Mouse (Mus musculus): ENCODE results near the gene 1810055G02Rik. TPM values are rescaled to one million over a fixed set of nuclear protein-coding genes. Genes with fewer than 3 reads are reported as not detected.

The 1810055G02Rik gene
- total and polyA plus RNA-seq, 2 experiments from 2014 or later: 29.4 to 31.8 TPM

DNA sequence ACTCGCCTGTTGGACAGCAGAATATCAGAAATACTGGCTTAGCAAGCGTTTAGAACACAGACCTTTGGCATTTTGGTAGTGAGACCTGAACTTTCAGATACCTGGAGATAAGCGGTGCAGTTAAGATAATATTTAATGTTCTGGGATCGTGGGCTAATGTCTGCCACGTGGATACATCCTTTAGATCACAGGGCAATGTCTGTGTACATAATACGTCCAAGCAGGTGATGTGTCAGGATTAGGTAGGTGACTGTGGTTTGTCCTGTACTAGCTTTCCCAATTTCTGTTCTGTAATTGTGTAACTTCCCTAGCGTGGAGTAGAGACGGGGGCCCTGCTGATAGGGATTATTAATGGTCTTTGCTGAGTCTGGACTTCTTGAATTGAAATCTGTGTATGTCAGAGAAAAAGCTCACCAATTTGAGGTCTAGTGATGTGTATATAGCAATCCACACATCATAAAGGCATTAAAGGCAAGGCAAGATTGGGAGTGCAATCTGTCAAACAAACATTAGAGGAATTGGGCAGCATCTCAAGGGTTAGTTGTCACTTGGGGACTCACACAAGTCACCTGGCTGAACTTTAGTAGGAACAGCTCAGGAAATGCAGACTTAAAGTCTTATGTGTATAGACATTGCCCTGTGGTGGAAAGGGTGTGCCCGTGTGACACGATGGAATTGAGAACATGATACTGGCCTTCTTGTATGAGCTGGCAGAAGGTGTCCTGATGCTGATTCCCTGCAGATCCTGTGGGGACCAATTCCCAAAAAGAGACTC lies 1.1 kb downstream of the 1810055G02Rik start:
- H3K9me3 ChIP-seq (ENCODE audit: low read length): no peaks in the 10 kb centered on the region
- no peak for DNase-seq (ENCODE audit: low spot score)
- H3K4me2 ChIP-seq (ENCODE audit: low read depth, low read length, poor library complexity, severe bottlenecking): peak overlapping the region; percentile 69
- no peak for ATAC-seq (ENCODE audit: low FRiP score)
- H3K27me3 ChIP-seq (ENCODE audit: insufficient read depth, low read length): no peaks in the 10 kb centered on the region
- no peak for TF ChIP-seq CTCF (IDR thresholded peaks at IDR 0.05)
- 39% methylated on average over 10 of the region's 10 CpGs for WGBS
- H3K27ac ChIP-seq (ENCODE audit: low read depth, low read length): 0 out of 2 replicates have a peak overlapping the region, but pooled peaks have one; percentile 89
- peaks cover 8% of the 10 kb centered on the region; the same call in 1 of the 2 replicates for H3K4me1 ChIP-seq (ENCODE audit: insufficient read depth, low read length)
- peak overlapping the region; percentile 81 for H3K4me3 ChIP-seq (ENCODE audit: low read depth, low read length)
- H3K9ac ChIP-seq (replicated peaks; ENCODE audit: low read length, poor library complexity, severe bottlenecking): peak overlapping the region; percentile 80; the same call in 1 of the 2 replicates
- H3K36me3 ChIP-seq (ENCODE audit: insufficient read depth, low read length): peaks cover 2% of the 10 kb centered on the region; the same call in 1 of the 2 replicates

DNA sequence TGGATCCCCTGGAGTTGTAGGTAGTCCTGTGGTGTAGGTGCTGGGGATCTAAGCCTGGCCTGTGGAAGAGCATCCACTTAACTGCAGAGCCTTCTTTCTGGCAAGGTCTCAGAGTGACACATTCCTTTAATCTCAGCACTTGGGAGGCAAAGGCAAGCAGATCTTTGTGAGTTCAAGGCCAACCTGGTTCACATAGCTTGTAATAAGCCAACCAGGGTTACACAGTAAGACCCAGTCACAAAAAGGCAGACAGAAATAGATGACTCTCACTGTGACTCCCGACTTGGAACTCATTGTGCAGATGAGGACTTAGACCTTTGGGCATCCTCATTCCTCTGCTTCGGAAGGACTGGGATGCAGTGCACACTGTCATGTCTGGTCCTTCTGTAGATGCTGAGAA lies 2.3 kb downstream of the 1810055G02Rik start:
- no peak for TF ChIP-seq CTCF (IDR thresholded peaks at IDR 0.05)
- Histone ChIP-seq H3K27ac (ENCODE audit: low read depth, low read length) (no peak overlapping the region), H3K9me3 (ENCODE audit: low read length) (no peaks in the 10 kb centered on the region), H3K36me3 (ENCODE audit: insufficient read depth, low read length) (peaks cover 8% of the 10 kb centered on the region), H3K27me3 (ENCODE audit: insufficient read depth, low read length) (no peaks in the 10 kb centered on the region), H3K4me1 (ENCODE audit: insufficient read depth, low read length) (peaks cover 8% of the 10 kb centered on the region; the same call in 1 of the 2 replicates), H3K9ac (replicated peaks; ENCODE audit: low read length, poor library complexity, severe bottlenecking) (no peak overlapping the region), H3K4me2 (ENCODE audit: low read depth, low read length, poor library complexity, severe bottlenecking) (no peak overlapping the region), H3K4me3 (ENCODE audit: low read depth, low read length) (no peak overlapping the region)
- ATAC-seq (ENCODE audit: low FRiP score): no peak
- WGBS: 91% methylated on average over 2 of the region's 2 CpGs
- no peak for DNase-seq (ENCODE audit: low spot score)

- Histone ChIP-seq H3K4me2 (ENCODE audit: low read depth, low read length, poor library complexity, severe bottlenecking) (no peak overlapping the region), H3K27me3 (ENCODE audit: insufficient read depth, low read length) (no peaks in the 10 kb centered on the region), H3K9ac (replicated peaks; ENCODE audit: low read length, poor library complexity, severe bottlenecking) (no peak overlapping the region), H3K4me3 (ENCODE audit: low read depth, low read length) (no peak overlapping the region), H3K4me1 (ENCODE audit: insufficient read depth, low read length) (peaks cover 2% of the 10 kb centered on the region; the same call in 1 of the 2 replicates), H3K27ac (ENCODE audit: low read depth, low read length) (no peak overlapping the region), H3K36me3 (ENCODE audit: insufficient read depth, low read length) (peaks cover 35% of the 10 kb centered on the region), H3K9me3 (ENCODE audit: low read length) (no peaks in the 10 kb centered on the region)
- DNase-seq (ENCODE audit: low spot score) (peak; percentile 34), ATAC-seq (ENCODE audit: low FRiP score) (no peak; the same call in 1 of the 2 replicates)
- 90% methylated on average over 6 of the region's 6 CpGs for WGBS
- TF ChIP-seq CTCF (IDR thresholded peaks at IDR 0.05): no peak
Observed at GRCm38 (mm10) chr19:3714381-3714780, 6.3 kb downstream of the 1810055G02Rik start.

DNA sequence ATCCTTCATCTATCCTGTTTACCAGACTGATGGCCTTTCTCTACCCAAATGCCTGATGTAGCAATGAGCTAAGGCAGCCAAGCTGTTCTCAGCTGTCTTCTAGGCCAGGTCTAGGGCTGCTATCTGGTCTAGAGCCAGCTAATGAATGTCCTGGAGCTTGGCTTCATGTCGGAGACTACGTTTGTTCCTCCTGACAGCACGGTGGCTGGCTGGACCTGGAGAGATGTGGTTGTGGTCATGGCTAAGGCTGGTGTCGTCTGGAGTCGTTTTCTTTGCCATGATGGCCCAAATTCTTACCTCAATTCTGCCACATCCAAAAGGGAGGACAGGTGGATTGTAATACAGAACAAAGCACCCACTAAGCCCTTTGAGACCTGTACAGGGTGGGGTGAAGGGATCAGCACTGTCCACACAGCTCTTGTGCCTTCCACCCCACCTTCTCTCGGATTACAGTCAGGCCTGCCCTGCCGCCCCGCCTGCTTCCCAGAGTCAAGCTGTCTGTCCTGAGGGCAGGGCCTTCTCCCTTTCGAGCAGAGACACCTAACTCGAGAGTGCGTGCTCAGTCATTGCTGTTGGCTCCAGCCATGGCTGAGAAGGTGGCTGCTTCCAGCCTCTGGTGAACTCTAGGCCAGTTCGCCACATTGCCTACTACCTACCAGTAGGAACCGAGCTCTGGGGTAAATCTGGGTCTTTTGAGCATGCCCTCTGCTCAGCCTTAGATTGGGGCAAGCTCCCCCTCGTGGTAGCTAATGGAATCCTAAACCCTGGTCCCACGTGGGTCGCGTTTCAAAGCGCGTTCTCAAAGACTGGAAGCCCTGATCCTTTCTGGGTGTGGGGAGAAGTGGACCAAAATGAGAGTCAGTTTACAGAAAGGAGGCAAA lies 10.6 kb downstream of the 1810055G02Rik start:
- Histone ChIP-seq H3K4me3 (ENCODE audit: low read depth, low read length) (peak overlapping the region; percentile 37), H3K36me3 (ENCODE audit: insufficient read depth, low read length) (peaks cover 35% of the 10 kb centered on the region), H3K27ac (ENCODE audit: low read depth, low read length) (no peak overlapping the region), H3K4me1 (ENCODE audit: insufficient read depth, low read length) (no peaks in the 10 kb centered on the region), H3K4me2 (ENCODE audit: low read depth, low read length, poor library complexity, severe bottlenecking) (peak overlapping the region; percentile 86), H3K9ac (replicated peaks; ENCODE audit: low read length, poor library complexity, severe bottlenecking) (peak overlapping the region; percentile 48; the same call in 1 of the 2 replicates), H3K9me3 (ENCODE audit: low read length) (no peaks in the 10 kb centered on the region), H3K27me3 (ENCODE audit: insufficient read depth, low read length) (no peaks in the 10 kb centered on the region)
- 43% methylated on average over 19 of the region's 19 CpGs for WGBS
- ATAC-seq (ENCODE audit: low FRiP score) (peak; percentile 74), DNase-seq (ENCODE audit: low spot score) (peak; percentile 76)
- peak; percentile 74 for TF ChIP-seq CTCF (IDR thresholded peaks at IDR 0.05)

- WGBS: 2% methylated on average over 27 of the region's 27 CpGs
- H3K9ac ChIP-seq (replicated peaks; ENCODE audit: low read length, poor library complexity, severe bottlenecking): peak overlapping the region; percentile 48; the same call in 1 of the 2 replicates
- H3K36me3 ChIP-seq (ENCODE audit: insufficient read depth, low read length): peaks cover 31% of the 10 kb centered on the region
- DNase-seq (ENCODE audit: low spot score) (peak; percentile 40), ATAC-seq (ENCODE audit: low FRiP score) (0 out of 2 replicates have a peak, but pooled peaks have one; percentile 53)
- H3K27ac ChIP-seq (ENCODE audit: low read depth, low read length): no peak overlapping the region
- no peaks in the 10 kb centered on the region for H3K4me1 ChIP-seq (ENCODE audit: insufficient read depth, low read length)
- peak overlapping the region; percentile 86 for H3K4me2 ChIP-seq (ENCODE audit: low read depth, low read length, poor library complexity, severe bottlenecking)
- H3K4me3 ChIP-seq (ENCODE audit: low read depth, low read length): peak overlapping the region; percentile 37
- TF ChIP-seq CTCF (IDR thresholded peaks at IDR 0.05): peak; percentile 42
- H3K9me3 ChIP-seq (ENCODE audit: low read length): no peaks in the 10 kb centered on the region
- H3K27me3 ChIP-seq (ENCODE audit: insufficient read depth, low read length): no peaks in the 10 kb centered on the region
Observed at GRCm38 (mm10) chr19:3719362-3719891, 11.3 kb downstream of the 1810055G02Rik start.
